Mouse (Mus musculus) limb, embryonic 10.5 days (tissue): Measurements from ENCODE around the gene Litaf. TPM values are rescaled to one million over a fixed set of nuclear protein-coding genes. Genes with fewer than 3 reads are reported as not detected.

Experiments
- DNase-seq: peaks from one replicate; pipeline ENCODE4 v3.0.0-alpha.2; 2017; ENCODE audit warnings: low spot score
- H3K27ac ChIP-seq: fragments of 300-500 bp; sonication (generic); 2 replicates; pipeline ENCODE4 v1.5.1; 2016; ENCODE audit warnings: mild to moderate bottlenecking
- H3K27me3 ChIP-seq: fragments of 300-500 bp; sonication (generic); 2 replicates; pipeline ENCODE4 v1.6.1; 2016; ENCODE audit warnings: low read depth, mild to moderate bottlenecking; ENCODE audit not compliant: poor library complexity, severe bottlenecking
- H3K36me3 ChIP-seq: fragments of 300-500 bp; sonication (generic); 2 replicates; pipeline ENCODE4 v1.6.1; 2016; ENCODE audit warnings: mild to moderate bottlenecking, moderate library complexity
- H3K4me1 ChIP-seq: fragments of 300-500 bp; sonication (generic); 2 replicates; pipeline ENCODE4 v1.6.1; 2016
- H3K4me3 ChIP-seq: fragments of 300-500 bp; sonication (generic); 2 replicates; pipeline ENCODE4 v1.5.1; 2016; ENCODE audit warnings: mild to moderate bottlenecking, moderate library complexity
- H3K9me3 ChIP-seq: fragments of 300-500 bp; sonication (generic); replicated peaks from 2 replicates; pipeline ENCODE4 v1.6.1; 2016; ENCODE audit warnings: mild to moderate bottlenecking
- WGBS: fragments of 180-500 bp; shearing (Covaris S2); methylation state at CpG from one replicate; pipeline ENCODE4 v1.1.7; 2016; 5-methylcytosine and 5-hydroxymethylcytosine counted together
- polyA plus RNA-seq: library from polyadenylated mRNA; unstranded; fragments of >200 nt; fragmentation: Nextera tagmentation; extraction: Ambion mirVana; gene quantifications from 2 replicates; pipeline ENCODE4 v1.2.1, GENCODE M21; 2016

Gene Litaf
- polyA plus RNA-seq, 1 experiment from 2014 or later: 91.1 TPM

DNA sequence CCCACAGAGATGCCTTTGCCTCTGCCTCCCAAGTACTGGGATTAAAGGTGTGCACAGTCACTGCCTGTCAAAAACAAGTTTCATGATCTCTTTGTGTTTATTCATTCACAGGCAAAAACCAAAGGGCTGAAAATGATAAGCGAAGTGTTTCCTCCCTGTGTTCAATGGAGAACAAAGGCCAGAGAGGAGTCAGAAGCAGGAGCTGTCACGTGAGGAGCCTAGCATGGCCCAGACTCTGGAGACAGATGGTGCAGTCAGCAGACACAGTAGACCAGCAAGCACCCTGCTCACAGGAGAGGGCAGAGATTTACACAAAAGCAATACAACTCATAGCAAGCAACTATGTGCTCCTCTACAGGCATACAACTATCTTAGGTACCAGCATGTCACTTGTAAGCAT lies 113.9 kb downstream of the Litaf start:
- Histone ChIP-seq H3K9me3 (no peaks in the 10 kb centered on the region), H3K4me3 (no peak overlapping the region), H3K36me3 (peaks cover 11% of the 10 kb centered on the region; the same call in 1 of the 2 replicates), H3K4me1 (peaks cover 6% of the 10 kb centered on the region; the same call in 1 of the 2 replicates), H3K27me3 (no peaks in the 10 kb centered on the region), H3K27ac (no peak overlapping the region)
- 74% methylated on average over 2 of the region's 2 CpGs for WGBS
- no peak for DNase-seq

DNA sequence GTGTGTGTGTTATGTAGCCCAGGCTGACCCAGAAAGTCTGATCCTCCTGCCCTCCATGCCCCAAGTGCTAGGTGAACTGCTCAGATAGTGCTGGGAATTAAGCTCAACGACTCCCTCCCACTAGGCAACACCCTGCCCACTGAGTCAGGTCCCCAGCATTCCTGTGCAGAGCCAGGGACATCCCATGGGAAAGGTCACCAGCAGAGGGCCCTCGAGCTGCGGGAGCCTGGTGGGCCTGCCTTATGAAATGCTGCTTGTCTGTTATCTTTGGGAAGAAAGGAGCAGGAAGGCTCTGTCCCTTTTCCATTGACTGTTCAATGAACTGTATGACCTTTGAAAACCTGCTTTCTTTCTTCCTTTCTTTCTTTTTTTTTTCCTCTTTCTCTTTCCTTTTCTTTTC lies 114.4 kb downstream of the Litaf start:
- no peak overlapping the region for H3K27ac ChIP-seq
- no peaks in the 10 kb centered on the region for H3K9me3 ChIP-seq
- DNase-seq: no peak
- H3K4me1 ChIP-seq: peaks cover 6% of the 10 kb centered on the region; the same call in 1 of the 2 replicates
- no peaks in the 10 kb centered on the region for H3K27me3 ChIP-seq
- WGBS: 9% methylated on average over 3 of the region's 3 CpGs
- H3K36me3 ChIP-seq: peaks cover 9% of the 10 kb centered on the region; the same call in 1 of the 2 replicates
- H3K4me3 ChIP-seq: no peak overlapping the region

DNA sequence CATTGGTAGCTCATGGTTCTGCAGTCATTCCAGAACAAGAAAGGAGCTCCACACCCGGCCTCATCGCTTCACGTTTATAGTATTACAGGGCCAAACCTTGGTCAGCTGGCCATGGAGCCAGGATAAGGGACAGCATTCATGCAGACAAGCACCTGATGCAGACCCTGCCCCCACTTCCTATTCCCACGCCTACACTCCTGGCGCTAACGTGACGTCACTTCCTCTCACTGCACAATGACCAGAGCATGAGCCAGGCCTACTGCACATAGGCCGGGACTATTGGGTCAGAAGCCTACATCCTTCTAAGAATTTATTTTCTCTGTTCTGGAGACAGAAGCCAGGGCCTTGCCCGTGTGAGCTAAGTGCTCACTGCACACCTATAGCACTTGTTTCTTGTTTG lies 115.4 kb downstream of the Litaf start:
- Histone ChIP-seq H3K4me3 (no peak overlapping the region), H3K4me1 (peaks cover 6% of the 10 kb centered on the region; the same call in 1 of the 2 replicates), H3K36me3 (0 out of 2 replicates have a peak, but pooled peaks cover 3% of the 10 kb centered on the region), H3K27ac (no peak overlapping the region), H3K9me3 (no peaks in the 10 kb centered on the region), H3K27me3 (no peaks in the 10 kb centered on the region)
- DNase-seq: no peak
- WGBS: 89% methylated on average over 9 of the region's 9 CpGs

DNA sequence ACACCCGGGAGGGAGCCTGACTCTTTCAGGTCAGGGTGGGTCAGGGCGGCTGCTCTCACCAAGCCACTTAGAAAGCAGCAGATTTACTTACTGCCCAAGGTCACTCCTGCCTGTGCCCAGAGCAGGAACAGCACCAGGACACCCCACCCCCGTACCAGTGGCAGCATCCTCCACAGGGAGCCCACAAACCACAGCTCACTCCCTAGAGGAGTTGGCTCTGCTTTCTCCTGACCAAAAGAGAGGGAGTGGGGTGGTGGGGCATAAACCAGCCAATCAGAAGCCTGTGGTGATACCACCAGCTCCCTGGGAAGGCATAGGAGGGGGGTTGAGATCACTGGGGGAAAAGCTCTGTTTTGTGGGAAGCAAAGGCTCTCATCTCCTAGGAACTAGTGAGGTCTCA lies 118.2 kb downstream of the Litaf start:
- Histone ChIP-seq H3K27me3 (no peaks in the 10 kb centered on the region), H3K4me1 (peaks cover 6% of the 10 kb centered on the region; the same call in 1 of the 2 replicates), H3K27ac (no peak overlapping the region), H3K9me3 (no peaks in the 10 kb centered on the region), H3K36me3 (no peaks in the 10 kb centered on the region), H3K4me3 (no peak overlapping the region)
- DNase-seq: no peak
- WGBS: 27% methylated on average over 3 of the region's 3 CpGs

DNA sequence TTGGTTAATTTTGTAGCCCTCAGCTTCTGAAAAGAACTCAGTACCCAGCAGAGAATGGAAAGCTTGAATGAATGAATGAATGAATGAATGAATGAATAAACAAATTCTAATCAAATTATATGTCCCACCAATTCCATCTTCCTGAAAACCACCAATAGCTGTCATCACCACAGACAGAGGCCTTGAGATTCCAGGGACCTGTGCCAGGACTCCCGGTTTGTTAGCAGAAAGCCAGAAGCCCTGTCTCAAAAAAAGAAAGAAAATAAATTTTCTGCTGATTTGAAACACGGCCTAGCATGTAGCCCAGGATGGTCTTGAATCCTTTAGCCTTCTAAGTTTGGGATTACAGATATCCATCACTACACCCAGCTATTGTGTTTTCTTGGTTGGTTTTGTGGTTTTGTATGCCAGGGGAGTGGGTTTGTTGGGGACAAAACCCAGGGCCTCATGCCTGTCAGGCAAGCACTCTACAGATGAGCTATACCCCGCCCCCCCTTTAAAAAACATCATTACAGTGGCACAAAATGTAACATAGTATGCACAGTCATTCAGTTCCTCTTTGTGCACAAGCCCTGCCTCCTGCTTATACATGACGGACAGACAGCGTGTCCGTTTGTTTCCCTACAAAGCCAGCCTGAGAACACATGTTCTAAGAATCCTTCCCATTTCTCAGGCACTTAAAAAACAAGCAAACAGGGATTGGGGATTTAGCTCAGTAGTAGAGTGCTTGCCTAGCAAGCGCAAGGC lies 120.4 kb downstream of the Litaf start:
- no peak overlapping the region for H3K4me3 ChIP-seq
- H3K27ac ChIP-seq: no peak overlapping the region
- 90% methylated on average over 7 of the region's 7 CpGs for WGBS
- H3K36me3 ChIP-seq: no peaks in the 10 kb centered on the region
- H3K9me3 ChIP-seq: no peaks in the 10 kb centered on the region
- peaks cover 6% of the 10 kb centered on the region; the same call in 1 of the 2 replicates for H3K4me1 ChIP-seq
- no peaks in the 10 kb centered on the region for H3K27me3 ChIP-seq
- no peak for DNase-seq

DNA sequence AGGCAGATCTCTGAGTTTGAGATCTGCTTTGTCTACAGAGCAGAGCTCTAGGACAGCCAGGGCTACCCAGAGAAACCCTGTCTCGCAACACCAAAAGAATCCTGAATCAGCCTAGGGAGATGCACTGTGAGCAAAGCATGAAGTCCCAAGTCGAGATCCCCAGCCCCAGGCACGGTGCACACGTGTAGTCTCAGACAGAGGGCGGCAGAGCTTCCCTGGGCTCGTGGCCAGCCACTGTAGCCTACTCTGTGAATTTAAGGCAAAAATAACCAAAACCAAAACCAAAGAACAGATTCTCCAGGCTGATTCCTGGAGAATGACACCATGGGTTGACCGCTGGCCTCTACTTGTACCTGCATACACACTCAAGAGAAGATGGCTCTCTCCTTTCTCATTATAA lies 121.4 kb downstream of the Litaf start:
- Histone ChIP-seq H3K4me3 (no peak overlapping the region), H3K9me3 (no peaks in the 10 kb centered on the region), H3K4me1 (peaks cover 3% of the 10 kb centered on the region; the same call in 1 of the 2 replicates), H3K27ac (no peak overlapping the region), H3K27me3 (no peaks in the 10 kb centered on the region), H3K36me3 (no peaks in the 10 kb centered on the region)
- WGBS: 86% methylated on average over 7 of the region's 7 CpGs
- DNase-seq: no peak

DNA sequence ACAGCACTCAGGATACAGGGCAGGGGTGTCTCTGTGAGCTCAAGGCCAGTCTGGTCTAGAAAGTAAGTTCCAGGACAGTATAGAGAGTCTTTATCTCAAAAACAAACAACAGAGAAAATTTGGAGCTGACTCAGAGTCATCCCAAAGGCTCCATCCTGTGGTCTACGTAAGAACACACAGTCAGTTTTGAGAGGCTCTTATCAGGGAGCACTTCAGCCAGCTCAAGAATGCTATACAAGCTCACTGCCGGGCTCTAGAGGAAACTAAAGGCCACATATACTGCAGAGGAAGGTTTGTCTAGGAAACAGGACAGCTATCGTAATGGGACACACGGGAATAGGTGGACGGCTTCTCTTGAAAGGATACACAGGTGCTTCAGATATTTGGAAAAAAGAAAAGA lies 122.7 kb downstream of the Litaf start:
- no peaks in the 10 kb centered on the region for H3K9me3 ChIP-seq
- WGBS: 80% methylated on average over 5 of the region's 5 CpGs
- no peaks in the 10 kb centered on the region for H3K36me3 ChIP-seq
- H3K4me1 ChIP-seq: peaks cover 3% of the 10 kb centered on the region; the same call in 1 of the 2 replicates
- H3K27ac ChIP-seq: no peak overlapping the region
- DNase-seq: no peak
- no peak overlapping the region for H3K4me3 ChIP-seq
- H3K27me3 ChIP-seq: no peaks in the 10 kb centered on the region

DNA sequence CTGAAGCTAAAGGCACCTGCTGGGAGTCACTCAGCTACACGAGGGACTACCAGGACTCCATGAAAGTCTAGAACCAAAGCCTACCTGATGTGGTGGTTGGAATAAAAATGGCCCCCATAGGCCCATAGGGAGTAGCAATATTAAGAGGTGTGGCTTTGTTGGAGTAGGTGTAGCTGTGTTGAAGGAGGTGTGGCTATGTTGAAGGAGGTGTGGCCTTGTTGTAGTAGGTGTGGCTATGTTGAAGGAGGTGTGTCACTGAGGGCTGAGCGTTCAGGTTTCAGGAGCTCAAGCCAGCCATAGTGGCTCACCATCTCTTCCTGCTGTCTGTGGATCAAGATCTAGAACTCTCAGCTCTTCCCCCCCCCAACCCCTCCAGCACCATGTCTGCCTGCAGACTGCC lies 125.3 kb downstream of the Litaf start:
- WGBS: 85% methylated on average over 2 of the region's 2 CpGs
- no peak overlapping the region for H3K4me3 ChIP-seq

DNA sequence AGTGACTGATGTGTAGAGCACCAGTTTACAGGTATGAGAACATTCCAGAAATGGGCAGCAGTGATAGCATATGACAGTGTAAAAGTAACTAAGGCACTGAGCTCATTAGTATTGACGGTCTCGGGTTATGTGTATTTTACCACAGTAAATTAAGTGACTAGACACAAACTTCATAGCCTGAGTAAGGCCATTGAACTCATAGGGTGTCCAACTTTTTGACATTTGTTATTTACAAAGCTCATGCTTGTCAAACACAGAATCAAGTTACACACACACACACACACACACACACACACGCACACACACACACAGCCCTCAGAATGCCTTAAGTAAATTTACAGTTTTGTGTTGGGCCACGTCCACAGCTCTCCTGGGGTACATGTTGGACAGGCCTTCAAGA lies 126.0 kb downstream of the Litaf start:
- H3K27me3 ChIP-seq: no peaks in the 10 kb centered on the region
- no peaks in the 10 kb centered on the region for H3K36me3 ChIP-seq
- no peak overlapping the region for H3K4me3 ChIP-seq
- H3K4me1 ChIP-seq: no peaks in the 10 kb centered on the region
- H3K9me3 ChIP-seq: no peaks in the 10 kb centered on the region
- no peak overlapping the region for H3K27ac ChIP-seq
- no peak for DNase-seq
- WGBS: 90% methylated on average over 4 of the region's 4 CpGs

More for the DNA sequence above, 125.3 kb downstream of the Litaf start:
- H3K36me3 ChIP-seq: no peaks in the 10 kb centered on the region
- DNase-seq: no peak
- no peaks in the 10 kb centered on the region for H3K4me1 ChIP-seq
- H3K27ac ChIP-seq: no peak overlapping the region
- no peaks in the 10 kb centered on the region for H3K27me3 ChIP-seq
- no peaks in the 10 kb centered on the region for H3K9me3 ChIP-seq

DNA sequence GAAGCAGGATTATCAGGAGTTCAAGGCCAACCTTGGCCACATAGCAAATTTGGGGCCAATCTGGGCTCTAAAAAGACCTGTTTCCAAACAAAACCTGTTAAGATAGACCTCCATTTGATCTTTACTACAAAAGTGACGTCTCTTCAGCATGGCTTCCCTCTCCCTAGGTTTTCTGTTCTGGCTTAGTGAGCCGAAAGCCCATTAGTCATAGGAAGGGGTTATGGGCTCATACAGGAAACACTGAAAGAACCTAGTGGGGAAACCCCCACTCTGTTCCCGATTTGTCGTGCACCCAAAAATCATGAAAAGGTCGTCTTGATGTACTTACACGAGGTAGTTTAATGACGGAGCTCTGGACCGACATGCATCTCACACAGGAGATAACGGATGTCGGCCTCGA lies 128.5 kb downstream of the Litaf start:
- no peak overlapping the region for H3K4me3 ChIP-seq
- H3K27me3 ChIP-seq: no peaks in the 10 kb centered on the region
- WGBS: 51% methylated on average over 11 of the region's 11 CpGs
- H3K4me1 ChIP-seq: no peaks in the 10 kb centered on the region
- no peaks in the 10 kb centered on the region for H3K9me3 ChIP-seq
- no peak for DNase-seq
- H3K27ac ChIP-seq: no peak overlapping the region
- no peaks in the 10 kb centered on the region for H3K36me3 ChIP-seq

DNA sequence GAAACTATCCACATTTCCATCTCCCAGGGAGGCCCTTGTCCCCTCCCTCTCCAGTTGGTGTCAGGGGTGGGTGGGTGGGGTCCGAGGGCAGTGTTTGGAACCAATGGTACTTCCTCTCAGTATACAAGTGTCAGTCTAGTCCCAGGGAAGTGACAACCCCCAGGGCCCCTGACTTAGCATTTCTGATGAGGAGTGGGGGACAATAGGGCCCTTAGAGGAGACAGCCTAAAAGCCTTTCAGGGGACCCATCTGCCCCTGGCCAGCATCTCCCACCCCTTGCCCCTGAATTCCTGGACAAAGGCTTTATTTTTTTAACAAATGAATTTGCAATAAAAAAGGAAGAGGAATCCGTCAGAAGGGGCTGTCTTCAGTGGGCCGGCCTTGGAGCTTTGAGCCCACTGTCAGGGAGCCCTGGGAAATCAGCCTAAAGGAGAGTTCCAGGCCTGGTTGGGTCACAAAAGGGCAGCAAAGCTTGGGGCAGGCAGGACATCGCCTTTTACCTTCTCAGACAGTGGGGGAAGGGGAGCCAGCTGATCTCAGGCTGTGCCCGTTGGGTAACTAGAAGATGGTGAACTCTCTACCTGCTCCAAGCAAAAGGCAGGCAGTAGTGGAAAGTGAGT lies 129.1 kb downstream of the Litaf start:
- DNase-seq: no peak
- Histone ChIP-seq H3K4me1 (no peaks in the 10 kb centered on the region), H3K36me3 (no peaks in the 10 kb centered on the region), H3K9me3 (no peaks in the 10 kb centered on the region), H3K4me3 (no peak overlapping the region), H3K27me3 (no peaks in the 10 kb centered on the region), H3K27ac (no peak overlapping the region)
- WGBS: 43% methylated on average over 5 of the region's 5 CpGs

DNA sequence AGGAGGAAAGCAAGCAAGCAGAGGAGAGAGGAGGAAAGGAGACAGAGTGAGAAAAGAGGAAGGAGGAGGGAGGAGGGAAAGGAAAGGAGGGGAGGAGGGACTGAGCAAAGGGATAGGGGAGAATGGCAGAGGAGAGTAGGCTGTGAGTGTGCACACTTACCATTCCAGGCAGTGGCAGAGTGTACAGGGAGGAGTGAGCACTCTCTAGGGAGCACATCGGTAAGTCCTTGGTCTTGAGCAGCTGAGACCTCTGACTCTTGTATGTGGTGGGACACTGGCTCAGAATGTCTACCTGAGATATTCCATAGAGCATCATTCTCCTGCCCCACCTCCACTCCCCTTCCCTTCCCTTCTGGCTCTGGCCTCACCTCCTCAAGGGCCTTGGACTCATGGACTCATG lies 131.9 kb downstream of the Litaf start:
- 92% methylated on average over 1 of the region's 1 CpGs for WGBS
- Histone ChIP-seq H3K36me3 (no peaks in the 10 kb centered on the region), H3K4me3 (no peak overlapping the region), H3K4me1 (no peaks in the 10 kb centered on the region), H3K9me3 (0 out of 2 replicates have a peak, but pooled peaks cover 2% of the 10 kb centered on the region), H3K27me3 (no peaks in the 10 kb centered on the region), H3K27ac (no peak overlapping the region)
- DNase-seq: no peak

DNA sequence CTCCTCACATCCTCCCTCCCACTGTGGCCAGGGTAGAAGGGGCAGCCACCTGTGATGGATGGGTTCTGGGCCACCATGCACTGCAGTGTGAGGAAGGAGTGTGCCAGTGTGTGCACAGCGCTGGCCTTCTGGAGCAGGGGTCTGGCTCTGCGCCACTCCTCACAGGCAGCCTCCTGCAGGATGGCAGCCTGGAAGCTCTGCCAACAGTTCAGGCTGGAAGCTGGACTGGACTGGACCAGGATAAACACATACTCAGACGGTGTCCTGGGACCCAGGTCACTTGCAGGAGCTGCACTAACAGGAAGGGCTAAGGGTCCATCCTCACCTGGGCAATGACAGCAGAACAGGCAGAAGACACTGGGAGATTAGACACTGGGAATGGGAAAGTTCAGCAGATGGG lies 132.6 kb downstream of the Litaf start:
- H3K36me3 ChIP-seq: no peaks in the 10 kb centered on the region
- no peaks in the 10 kb centered on the region for H3K4me1 ChIP-seq
- WGBS: 86% methylated on average over 3 of the region's 3 CpGs
- 0 out of 2 replicates have a peak, but pooled peaks cover 2% of the 10 kb centered on the region for H3K9me3 ChIP-seq
- no peak overlapping the region for H3K4me3 ChIP-seq
- no peak overlapping the region for H3K27ac ChIP-seq
- H3K27me3 ChIP-seq: no peaks in the 10 kb centered on the region
- DNase-seq: no peak
